Mouse (Mus musculus): ENCODE results near the gene Nup54.

Gene Nup54

DNA sequence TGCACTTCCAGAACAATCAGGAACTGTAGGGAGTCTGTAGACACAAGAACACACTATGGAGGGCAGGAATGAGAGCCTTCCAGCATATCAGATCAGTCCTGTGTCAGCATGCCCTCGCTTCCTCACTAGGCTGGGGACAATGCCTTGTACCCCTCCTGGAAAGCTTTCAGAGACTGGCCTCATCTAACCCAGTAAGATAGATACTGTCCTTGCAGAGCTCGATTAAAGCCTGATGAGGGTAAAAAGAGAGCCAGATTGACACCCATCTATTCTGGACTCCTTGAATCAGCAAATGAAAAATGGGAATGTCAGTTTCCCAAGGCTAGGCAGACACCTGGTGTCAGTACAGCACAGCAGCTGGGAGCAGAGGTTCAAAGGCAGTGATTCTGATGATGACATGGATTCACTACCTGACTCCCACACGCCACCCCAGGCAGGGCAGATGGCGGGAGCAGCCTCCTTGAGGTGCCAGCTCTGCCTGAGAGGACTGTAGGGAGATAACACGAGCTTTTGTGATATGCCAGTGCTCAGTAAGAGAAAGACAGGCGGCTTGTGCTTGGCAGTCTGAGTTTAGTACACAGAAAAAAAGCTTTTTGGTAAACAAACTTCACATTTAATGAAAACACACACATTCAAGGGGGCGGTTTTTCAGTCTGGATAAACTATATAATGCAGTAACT, 23.4 kb downstream of the Nup54 start:
- no peak for DNase-seq

DNA sequence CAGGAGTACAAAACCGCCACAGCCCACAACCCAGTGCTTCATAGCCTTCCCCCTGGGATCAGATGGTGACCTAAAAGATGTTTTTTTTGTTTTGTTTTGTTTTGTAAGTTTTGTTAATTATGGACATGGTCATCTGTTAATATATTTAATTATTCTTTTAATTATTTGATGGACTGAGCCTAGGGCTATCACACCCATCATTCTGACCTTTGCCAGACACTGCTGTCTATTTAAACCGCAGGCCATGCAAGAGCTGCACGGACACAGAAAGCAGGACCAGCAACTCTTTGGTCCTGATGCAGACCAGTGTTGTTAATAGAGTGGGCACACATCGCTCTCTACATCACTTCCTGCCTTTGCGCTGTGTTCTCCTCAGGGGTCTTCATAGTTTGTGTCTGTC, 24.5 kb downstream of the Nup54 start:
- no peak for DNase-seq

DNA sequence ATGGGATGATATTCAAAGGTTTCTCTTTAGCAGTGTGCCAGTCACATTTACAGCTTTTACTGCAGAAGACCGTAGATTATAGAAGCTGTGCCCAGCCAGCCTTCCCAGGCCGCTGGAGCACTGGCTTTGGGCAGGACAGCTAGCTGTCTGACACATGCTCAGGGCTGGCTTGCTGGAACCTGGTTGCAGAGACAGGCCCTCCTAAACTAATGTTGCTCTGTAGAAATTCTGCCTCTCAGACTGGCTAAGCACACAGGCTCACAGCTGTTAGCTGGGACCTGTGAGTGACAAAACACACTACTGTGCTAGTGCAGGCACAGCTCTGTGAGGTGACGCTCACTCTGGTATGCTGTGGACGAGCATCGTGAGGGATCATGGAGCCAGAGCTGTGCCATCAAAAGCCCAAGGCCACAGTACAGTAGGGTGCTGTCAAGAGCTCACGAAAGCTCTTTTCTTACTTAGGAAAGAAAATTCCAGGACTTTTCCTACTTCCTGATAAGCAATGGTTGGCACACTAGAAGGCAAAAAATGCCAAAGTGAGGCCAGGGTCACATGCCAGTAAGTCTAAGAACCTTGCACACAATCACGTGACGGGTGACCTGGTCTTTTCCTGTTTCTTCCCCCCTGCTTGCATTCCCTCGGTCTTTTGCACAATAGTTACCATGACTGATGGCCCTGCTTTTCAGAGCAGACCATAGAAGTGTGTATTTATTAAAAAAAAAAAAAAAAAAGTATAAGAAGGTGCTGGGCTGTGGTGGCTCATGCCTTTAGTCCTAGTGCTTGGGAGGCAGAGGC, 25.5 kb downstream of the Nup54 start:
- DNase-seq: no peak

DNA sequence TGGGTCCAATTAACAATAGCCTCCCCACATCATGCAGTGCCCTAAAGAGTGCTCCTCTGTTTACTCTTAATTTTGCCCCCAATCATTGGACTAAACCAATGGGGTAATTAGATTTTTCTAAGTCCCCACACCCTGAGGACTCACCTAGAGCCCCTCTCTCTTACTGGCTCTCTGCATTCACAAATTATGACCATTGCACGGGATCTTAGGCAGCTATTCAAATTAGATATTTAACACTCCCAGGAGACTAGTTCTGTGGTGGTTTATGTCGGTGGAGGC, 30.7 kb downstream of the Nup54 start:
- DNase-seq: no peak

DNA sequence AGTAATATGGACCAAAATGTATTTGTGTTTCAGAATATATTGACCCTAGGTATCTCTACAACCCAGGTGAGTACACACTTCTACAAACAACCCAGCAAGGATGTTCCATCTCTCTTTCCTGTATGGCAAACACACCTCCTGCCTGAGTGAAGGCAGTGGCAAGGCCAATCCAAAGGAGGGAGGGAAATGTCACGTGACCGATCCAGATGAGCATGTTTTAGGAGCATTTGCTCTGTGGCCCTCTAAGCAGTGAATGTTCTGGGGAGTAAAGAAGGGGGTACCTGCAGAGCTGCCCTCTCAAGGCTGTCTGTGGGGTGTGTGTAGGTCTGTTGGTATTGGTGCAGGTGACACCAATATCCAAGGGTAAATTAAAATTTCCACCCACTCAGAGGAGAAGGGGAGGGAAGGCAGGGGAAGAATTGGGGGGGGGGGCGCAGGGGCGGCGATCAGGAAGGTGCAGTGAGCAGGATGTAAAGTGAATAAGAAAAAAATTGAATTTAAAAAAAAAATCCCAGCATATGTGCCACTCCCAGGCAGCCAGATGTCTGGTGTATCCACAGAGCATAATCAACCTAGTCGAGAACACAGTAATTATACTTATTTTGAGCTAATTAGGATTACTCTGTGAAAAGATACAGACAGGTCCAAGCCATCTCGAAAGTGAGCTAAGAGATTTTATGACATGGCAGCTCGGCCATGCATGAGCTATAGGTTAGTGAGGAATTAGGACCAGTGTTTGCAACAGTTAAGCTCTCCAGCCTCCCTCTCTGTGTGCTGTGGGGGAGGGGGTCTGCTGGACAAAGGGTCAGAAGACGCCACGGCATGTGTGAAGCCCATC, 31.2 kb downstream of the Nup54 start:
- no peak for DNase-seq

DNA sequence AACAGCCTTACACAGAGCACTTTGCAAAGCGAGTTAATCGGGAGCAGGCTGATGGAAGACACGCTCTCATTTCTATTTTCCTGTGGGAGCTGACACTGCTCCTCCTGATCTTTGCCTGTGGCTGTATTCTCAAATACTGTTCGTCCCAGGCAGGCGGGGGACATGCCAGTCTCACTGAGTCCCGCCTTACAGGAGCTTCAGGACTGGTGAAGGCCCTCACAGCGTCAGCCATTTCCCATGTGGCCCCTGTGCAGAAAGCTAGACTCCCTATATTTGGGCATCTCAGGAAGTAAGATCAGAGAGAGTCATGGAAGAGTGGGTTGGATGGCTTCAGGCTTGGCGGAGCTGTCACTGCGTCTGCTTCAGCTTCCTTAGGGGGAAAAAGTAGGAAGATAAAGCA, 32.2 kb downstream of the Nup54 start:
- DNase-seq: no peak

DNA sequence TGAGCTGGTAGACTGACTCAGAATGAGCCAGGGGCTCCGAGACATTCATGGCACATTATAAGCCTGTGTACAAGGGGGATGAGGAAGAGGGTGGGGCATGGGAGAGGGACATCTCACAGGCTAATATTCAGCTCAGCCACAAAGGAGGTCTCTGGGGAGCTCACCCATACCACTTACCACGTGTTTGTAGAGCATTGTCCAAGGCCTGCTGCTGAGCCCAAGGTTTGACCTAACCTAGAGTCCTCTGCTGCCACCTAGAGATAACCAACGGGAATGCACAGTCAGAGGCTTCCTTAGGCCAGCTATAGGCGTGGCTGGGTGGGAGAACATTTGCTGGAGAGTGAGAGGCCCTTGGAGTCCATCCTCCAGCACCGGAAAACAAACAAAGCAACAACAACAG, 36.9 kb downstream of the Nup54 start:
- DNase-seq: peak; percentile 52 to 69

DNA sequence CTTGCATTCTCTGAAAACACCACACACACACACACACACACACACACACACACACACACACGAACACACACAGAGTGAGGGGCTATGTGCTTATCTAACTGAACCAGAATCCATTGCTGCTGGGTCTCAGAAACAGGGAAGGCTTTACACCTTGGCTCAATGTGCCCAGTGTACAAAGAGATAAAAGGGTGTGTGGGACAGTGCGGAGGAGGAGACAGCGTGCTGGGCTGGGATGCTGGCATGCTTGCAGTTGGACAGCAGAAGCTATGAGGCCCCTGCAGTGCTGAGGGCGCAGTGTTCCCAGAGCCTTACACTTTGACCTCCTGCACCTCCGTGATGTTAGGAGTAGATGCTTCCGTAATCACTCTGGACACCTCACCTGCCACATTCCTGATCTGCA, 38.5 kb downstream of the Nup54 start:
- DNase-seq: no peak

DNA sequence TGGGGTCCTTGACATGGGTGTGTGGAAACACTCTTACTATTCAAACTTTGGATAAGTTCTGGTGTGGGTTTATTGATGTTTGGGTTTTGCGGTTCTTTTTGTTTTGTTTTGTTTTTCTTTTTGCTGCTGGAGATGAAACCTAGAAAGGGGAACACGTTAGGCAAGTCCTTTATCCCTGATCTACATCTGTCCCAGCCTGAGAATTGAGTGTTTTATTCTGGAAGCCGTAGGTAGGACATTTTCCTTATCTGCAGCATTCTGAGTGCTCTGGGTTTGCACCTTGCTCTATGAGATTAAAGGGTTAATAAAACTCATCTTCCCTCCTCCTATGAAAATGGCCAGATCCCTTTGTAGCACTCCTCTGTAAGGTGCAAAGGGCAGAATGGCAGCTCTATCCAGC, 39.3 kb downstream of the Nup54 start:
- no peak for DNase-seq

DNA sequence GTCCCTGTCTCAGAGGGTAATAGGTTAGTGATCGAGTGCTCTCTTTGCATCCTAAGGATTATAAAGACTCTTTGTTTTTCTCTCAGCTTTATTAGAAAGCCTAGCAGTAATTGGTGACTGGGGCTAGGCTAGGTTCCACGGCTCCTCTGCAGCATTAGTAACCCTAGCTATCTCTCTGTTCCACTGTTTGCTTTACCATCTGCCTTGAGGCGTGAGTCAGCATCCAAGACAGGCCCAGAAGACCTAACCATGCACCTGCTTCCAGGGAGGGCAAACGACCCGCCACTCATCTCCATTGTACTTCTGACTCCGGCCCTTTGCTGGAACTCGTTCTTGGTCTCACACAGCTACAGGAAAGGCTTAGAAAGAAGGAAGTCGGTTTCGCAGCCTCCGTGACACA, 41.2 kb downstream of the Nup54 start:
- no peak for DNase-seq

DNA sequence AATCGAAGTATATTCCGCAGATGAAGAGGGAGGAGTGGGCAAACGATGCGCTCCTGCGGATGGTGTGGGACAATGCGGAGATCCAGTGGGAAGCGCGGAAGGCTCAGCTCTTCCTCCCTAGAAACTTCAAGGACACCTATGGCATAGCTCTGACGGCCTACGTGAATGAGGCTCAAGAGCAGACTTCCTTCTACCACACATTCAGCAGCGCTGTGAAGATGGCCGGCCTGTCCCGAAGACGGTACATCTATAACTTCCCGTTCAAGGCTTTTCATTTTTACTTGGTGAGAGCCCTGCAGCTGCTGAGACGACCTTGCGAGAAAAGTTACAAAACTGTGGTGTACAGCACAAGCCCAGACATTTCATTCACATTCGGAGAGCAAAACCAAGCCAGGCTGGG, 42.5 kb downstream of the Nup54 start:
- DNase-seq: no peak

DNA sequence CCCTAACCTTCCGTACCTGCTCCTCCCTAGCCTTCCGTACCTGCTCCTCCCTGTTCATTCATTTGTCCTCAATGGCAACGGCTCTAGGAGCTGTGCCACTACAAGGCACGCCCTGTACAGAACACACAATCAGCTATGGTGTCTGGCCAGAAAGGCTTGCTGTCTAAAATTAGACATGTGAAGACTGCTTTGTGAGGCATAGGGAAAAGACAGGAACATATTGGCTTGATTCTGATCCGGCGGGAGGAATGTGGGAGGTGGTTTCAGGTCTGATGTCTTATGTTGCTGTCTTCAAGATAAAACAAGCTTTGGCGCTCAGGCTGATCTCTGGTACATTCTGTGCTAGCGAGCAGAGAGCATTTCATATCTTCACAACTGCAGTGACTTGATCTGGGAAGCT, 44.4 kb downstream of the Nup54 start:
- no peak for DNase-seq

DNA sequence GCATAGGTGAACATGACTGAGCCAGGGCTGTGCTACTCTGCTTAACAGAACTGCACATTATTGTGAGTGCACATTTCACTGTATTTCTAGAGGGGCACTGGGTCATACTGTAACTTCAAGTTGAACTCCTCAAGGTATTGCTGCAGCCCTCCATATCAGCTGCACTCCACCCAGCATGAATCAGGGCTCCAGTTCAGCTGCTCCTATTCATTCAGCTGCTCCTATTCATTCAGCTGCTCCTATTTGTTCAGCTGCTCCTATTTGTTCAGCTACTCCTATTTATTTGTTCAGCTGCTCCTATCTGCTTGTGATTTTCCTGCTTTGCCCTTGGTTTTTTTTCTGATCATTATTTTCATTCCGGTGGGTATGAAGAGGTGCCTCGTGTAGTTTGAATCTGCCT, 45.0 kb downstream of the Nup54 start:
- no peak for DNase-seq

DNA sequence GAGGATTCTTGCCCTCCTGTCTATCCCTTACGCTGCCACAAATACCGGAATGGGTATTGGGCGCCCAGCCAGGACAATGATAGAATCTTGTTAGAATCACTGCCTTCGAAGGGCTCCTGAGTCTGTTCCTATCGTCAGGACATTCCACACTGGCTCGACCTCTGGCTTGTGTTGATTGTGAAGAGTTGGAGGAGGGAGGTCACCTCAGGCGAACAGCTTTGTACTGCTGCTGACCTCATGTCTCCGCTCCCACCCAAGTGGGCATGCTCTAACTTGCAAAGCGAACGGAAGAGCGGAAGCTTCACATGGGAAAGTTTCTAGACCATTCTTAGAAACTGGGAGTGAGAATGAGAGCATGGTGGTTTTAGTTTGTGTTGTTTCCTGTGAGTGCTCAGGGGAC, 47.6 kb downstream of the Nup54 start:
- no peak for DNase-seq

DNA sequence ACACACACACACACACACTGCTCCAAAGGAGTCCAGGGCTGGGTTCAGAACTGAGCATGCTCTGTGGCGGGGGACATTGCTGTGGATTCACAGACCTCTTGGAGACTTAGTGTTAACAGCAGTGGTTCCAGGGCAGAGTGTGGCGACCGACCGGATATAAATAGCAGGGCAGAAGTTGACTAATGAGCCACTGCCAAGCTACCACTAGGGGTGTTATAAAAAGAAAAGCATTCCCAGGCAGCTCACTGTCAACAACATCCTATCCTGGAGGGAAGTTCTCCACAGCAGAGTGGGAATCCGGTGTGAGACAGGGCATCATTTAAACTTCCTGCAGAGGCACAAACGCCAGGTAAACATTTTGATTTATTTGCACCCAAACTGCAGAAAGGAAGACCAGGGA, 48.4 kb downstream of the Nup54 start:
- no peak for DNase-seq

DNA sequence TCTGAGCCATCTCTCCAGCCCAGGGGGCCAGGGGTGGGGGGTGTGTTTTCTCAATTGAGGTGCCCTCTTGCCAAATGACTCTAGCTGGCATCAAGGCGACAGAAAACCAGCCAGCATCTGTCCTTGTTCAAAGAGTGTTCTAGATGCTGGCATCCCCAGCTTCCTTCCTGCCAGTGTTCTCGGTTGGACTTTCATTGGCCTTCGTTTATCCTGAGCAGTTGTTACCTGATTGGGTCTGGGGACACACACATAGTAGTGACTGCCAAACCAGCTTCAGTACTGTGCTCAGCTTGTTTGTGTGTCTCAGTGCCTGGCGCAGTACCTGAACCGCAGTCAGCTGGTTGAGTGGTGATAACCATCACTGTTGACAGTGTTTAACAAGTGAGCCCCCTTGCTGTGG, 48.9 kb downstream of the Nup54 start:
- no peak for DNase-seq

DNA sequence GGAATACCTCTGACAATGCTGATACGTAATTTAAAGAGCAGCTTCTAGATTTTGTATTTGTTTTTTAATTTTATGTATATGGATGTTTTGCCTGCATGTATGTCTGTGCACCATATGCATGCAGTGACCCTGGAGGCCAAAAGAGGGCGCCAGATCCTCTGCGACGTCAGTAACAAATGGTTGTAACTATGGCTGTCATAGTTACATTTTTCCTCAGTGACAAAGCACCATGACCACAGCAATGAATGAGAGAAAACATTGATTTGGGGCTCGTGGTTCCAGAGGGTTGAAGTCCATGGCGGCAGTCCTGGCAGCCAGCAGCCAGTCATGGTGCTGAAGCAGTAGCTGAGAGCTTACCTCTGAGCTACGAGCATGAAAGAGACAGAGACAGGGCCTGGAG, 50.2 kb downstream of the Nup54 start:
- peak; percentile 33 to 40 for DNase-seq

DNA sequence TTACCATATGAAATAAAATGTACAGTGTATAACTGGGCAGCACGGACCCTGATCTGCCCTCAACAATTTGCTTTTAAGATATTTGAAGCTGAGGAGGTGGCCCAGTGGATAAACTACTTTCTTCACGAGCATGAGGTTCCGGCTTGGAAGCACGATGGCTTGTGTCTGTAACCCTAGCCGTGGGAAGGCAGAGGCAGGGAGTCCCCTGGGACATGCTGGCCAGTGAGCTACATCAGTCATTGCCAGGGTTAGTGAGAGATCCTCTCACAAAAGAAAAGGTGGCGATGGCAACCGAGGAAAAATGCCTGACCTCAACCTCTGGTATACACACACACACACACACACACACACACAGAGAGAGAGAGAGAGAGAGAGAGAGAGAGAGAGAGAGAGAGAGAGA, 51.3 kb downstream of the Nup54 start:
- DNase-seq: no peak

DNA sequence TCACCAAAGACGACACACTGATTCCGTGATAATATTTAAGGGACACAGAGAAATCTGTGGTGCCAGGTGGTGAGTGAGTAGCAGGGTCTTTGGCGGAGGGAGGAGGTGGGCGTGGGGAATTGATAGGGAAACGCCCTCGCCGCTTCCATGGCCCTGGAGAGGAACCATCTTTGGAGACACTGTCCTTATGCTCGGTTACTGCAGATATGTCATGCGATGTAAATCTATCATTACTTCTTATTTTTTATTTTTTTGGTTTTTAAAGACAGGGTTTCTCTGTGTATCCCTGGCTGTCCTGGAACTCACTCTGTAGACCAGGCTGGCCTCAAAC, 52.7 kb downstream of the Nup54 start:
- no peak for DNase-seq

DNA sequence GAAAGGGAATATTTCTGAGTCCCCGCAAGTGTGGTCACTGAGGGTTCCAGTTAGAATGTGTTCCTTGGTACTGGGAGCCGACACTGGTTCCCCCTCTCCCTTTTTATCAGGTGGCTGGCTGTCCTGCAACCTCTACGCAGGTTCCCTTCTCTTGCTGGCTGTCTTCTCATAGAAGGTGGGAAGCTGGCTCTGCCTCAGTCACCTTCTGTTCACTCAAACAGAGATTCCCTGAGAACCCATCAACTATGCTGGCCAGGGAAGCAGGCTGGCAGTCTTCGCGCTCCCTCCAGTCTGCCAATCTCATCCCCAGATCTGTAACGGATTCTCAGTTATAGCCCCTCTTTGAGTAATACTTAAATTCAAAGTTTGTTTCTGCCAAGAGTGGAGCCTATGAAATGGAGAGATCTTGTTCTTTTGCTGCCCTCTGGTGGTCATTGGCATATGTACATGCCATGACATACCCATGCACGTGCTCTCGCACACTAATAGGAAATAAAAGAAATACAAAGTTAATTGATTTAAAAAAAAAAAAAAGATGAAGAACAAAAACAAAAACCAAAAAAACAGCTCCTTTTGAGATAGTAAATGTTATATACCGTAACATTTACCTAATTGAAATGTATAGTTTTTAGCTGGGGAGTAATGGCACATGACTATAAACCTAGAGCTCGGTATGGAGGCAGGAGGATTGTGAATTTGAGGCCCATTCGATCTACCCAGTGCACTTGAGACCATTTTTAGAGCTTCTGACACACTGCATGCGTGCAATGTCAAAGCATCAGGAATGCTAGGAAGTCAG, 53.3 kb downstream of the Nup54 start:
- peak; percentile 55 to 62 for DNase-seq

DNA sequence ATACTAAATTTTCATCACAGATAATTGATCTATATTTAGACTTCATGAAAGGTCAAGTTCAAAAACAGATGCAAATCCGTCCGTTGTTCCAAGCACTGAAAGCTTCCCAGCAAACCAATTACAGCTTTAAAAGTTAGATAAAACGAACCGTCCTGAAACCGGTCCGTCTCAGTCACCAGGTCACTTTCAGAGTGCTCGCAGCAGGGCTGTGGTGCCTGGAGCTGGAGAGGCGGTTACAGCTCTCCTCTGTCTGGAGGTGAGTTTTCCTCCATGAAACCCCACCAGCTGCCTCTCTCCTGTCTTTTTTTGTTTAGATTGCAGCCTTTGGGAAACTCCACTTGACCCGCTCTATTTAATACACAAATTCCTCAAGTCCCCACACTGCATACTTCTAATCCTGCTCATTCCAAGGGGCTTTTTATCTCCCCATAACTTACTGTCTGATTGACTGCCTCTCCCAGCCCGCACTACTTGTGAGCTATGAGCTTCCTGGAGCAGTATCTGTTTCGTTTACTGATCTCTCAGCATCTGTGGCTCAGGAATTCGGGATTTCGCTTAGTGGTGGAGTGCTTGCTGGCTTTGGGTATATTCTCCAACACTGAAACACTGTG, 58.1 kb downstream of the Nup54 start:
- DNase-seq: no peak

DNA sequence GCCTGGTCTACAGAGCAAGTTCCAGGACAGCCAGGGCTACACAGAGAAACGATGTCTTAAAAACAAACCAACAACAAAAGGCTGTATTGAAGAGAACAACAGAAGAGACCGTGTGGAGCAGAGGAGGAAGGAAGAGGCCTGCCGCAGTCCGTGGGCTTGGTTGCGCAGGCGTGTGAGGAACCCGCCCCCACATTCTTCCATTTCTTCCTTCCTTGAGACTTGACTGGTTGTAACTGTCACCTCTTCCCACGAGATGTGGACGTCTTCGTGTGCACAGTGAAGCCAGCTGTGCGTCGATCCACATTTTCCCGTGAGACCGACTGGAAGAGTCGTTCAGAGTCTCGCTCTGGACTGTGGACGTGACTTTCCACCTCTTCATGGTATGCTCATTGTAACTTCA, 59.7 kb downstream of the Nup54 start:
- peak; percentile 49 to 66 for DNase-seq

DNA sequence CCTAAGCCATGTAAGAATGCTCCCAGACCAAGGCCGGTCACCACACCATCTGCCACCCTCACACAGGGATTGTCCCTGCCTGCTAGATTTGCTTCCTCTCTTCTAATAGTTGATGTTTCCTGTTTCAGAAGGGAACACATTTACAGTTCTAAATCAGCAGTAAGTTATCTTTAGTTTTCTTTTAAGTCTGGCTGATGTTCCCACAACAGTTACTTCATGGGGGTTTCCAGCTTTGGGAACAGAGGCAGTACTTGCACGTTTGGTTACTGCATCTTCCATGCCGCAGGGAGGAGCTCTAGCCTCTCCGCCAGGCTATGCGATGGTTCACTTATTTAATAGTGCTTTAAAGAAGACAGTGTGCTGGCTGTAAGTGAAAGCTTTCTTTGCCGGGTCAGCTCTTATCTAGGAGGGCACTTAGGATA, 60.3 kb downstream of the Nup54 start:
- DNase-seq: peak; percentile 37 to 39

Data from thymus, postnatal 36 days (tissue).